Mouse (Mus musculus): ENCODE results near the gene Gm45713.
"Not testable (repeated sequence)": the region's sequence is repeated elsewhere in the genome, so short reads cannot be mapped to it uniquely, and the experiment has no call there.

The Gm45713 gene

GRCm38 (mm10) chr7:45162996-45163615, 27.1 kb upstream of the Gm45713 start:
- DNase-seq (ENCODE audit: low read depth, low spot score), result no peak

GRCm38 (mm10) chr7:45162551-45162950, 26.5 kb upstream of the Gm45713 start:
- DNase-seq (ENCODE audit: low read depth, low spot score), result no peak

- peak; percentile 75 for DNase-seq (ENCODE audit: low read depth, low spot score)
Measured at GRCm38 (mm10) chr7:45161612-45162473, 25.8 kb upstream of the Gm45713 start.

- no peak for DNase-seq (ENCODE audit: low read depth, low spot score)
Measured at GRCm38 (mm10) chr7:45160866-45161265, 24.8 kb upstream of the Gm45713 start.

- DNase-seq (ENCODE audit: low read depth, low spot score), result no peak
Measured at GRCm38 (mm10) chr7:45160316-45160800, 24.3 kb upstream of the Gm45713 start.

GRCm38 (mm10) chr7:45158991-45159390, 23.0 kb upstream of the Gm45713 start:
- no peak for DNase-seq (ENCODE audit: low read depth, low spot score)

GRCm38 (mm10) chr7:45157459-45157858, 21.4 kb upstream of the Gm45713 start:
- DNase-seq (ENCODE audit: low read depth, low spot score), result no peak

GRCm38 (mm10) chr7:45156206-45156605, 20.2 kb upstream of the Gm45713 start:
- no peak for DNase-seq (ENCODE audit: low read depth, low spot score)

GRCm38 (mm10) chr7:45155590-45155989, 19.6 kb upstream of the Gm45713 start:
- no peak for DNase-seq (ENCODE audit: low read depth, low spot score)

GRCm38 (mm10) chr7:45154993-45155514, 19.0 kb upstream of the Gm45713 start:
- DNase-seq (ENCODE audit: low read depth, low spot score), result no peak

GRCm38 (mm10) chr7:45154096-45154992, 18.3 kb upstream of the Gm45713 start, which contains the start of the genes Pih1d1 and Aldh16a1:
Pih1d1 (plus strand) TSS chr7:45154303.
Aldh16a1 (minus strand) TSS chr7:45154584.
- DNase-seq (ENCODE audit: low read depth, low spot score), result peak; percentile 96

- DNase-seq (ENCODE audit: low read depth, low spot score), result no peak
Measured at GRCm38 (mm10) chr7:45153586-45153985, 17.6 kb upstream of the Gm45713 start.

GRCm38 (mm10) chr7:45153052-45153451, 17.0 kb upstream of the Gm45713 start:
- DNase-seq (ENCODE audit: low read depth, low spot score), result not testable (repeated sequence)

GRCm38 (mm10) chr7:45151303-45151702, 15.3 kb upstream of the Gm45713 start:
- peak; percentile 70 for DNase-seq (ENCODE audit: low read depth, low spot score)

- DNase-seq (ENCODE audit: low read depth, low spot score), result no peak
Measured at GRCm38 (mm10) chr7:45150321-45150720, 14.3 kb upstream of the Gm45713 start.

GRCm38 (mm10) chr7:45149545-45149944, 13.5 kb upstream of the Gm45713 start:
- no peak for DNase-seq (ENCODE audit: low read depth, low spot score)

GRCm38 (mm10) chr7:45148534-45149098, 12.6 kb upstream of the Gm45713 start:
- DNase-seq (ENCODE audit: low read depth, low spot score), result no peak

- no peak for DNase-seq (ENCODE audit: low read depth, low spot score)
Measured at GRCm38 (mm10) chr7:45147899-45148298, 11.9 kb upstream of the Gm45713 start.

- DNase-seq (ENCODE audit: low read depth, low spot score), result no peak
Measured at GRCm38 (mm10) chr7:45147267-45147666, 11.2 kb upstream of the Gm45713 start.

- no peak for DNase-seq (ENCODE audit: low read depth, low spot score)
Measured at GRCm38 (mm10) chr7:45145460-45145859, 9.4 kb upstream of the Gm45713 start.
